Mouse (Mus musculus) brain, embryonic 14.5 days (tissue): ENCODE data around the gene Fam240a.

Source experiments
- CTCF ChIP-seq: fragments of 200-500 bp; IDR thresholded peaks from 2 replicates; pipeline ENCODE4 v1.5.1; 2012; ENCODE audit warnings: inconsistent platforms, mild to moderate bottlenecking, moderate library complexity, borderline replicate concordance; ENCODE audit not compliant: insufficient read depth, insufficient read length; ENCODE audit errors: extremely low read depth
- POLR2A ChIP-seq: fragments of 200-500 bp; IDR thresholded peaks from 2 replicates; pipeline ENCODE4 v1.6.1; 2012; ENCODE audit warnings: mild to moderate bottlenecking, inconsistent platforms, borderline replicate concordance; ENCODE audit not compliant: poor library complexity, insufficient read depth, insufficient read length, severe bottlenecking; ENCODE audit errors: extremely low read depth

DNA sequence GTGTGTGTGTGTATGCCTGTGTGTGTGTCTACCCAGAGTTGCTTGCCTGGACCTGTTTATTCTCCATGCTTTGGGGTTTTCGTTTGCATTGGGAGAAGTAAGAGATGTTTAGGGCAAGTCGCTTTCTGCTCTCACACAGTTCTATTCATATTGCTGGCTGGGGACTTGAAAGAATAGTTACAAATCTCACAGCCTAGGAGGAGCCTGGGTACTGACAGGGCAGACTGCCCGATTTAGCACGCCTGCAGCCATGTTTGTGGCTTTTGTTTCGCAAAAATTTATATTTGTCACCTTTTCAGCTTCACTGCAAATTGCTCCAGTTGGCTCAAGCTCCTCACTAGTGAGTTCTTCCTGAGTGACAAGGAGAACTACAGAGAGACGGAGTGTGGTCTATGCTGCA is 14.9 kb upstream of the Fam240a start:
- TF ChIP-seq CTCF (no peak), POLR2A (no peak)
